Mouse (Mus musculus) midbrain, postnatal 0 days (tissue): ENCODE measurements at regions not wholly inside any gene's neighbourhood (a gene's known extent, or its start where the extent isn't known, plus 50 kb on each side); places are given as distances from the start of the nearest gene placed in this dataset.
A peak's percentile ranks its signal among the peaks of the same experiment; 100 is the strongest.

Source experiments
- ATAC-seq: fragments of 200-750 bp; cut with Nextera tagmentation; 2 replicates; pipeline ENCODE4 v1.8.0; 2017; ENCODE audit warnings: moderate number of reproducible peaks, mild to moderate bottlenecking, moderate TSS enrichment, moderate library complexity; ENCODE audit not compliant: low FRiP score
- DNase-seq: peaks from one replicate; pipeline ENCODE4 v3.0.0-alpha.2; 2015; ENCODE audit warnings: low spot score
- H3K27ac ChIP-seq: fragments of 300-500 bp; sonication (generic); 2 replicates; pipeline ENCODE4 v1.5.1; 2014; ENCODE audit warnings: low read depth, mild to moderate bottlenecking, low read length, mixed read lengths
- H3K27me3 ChIP-seq: fragments of 300-500 bp; sonication (generic); 2 replicates; pipeline ENCODE4 v1.6.1; 2014; ENCODE audit warnings: low read length, control low read depth, mixed read lengths; ENCODE audit not compliant: insufficient read depth
- H3K36me3 ChIP-seq: fragments of 300-500 bp; sonication (generic); 2 replicates; pipeline ENCODE4 v1.6.1; 2014; ENCODE audit warnings: low read length, control low read depth, mixed read lengths; ENCODE audit not compliant: insufficient read depth
- H3K4me1 ChIP-seq: fragments of 300-500 bp; sonication (generic); 2 replicates; pipeline ENCODE4 v1.6.1; 2014; ENCODE audit warnings: mild to moderate bottlenecking, control low read depth, antibody characterized with exemption, low read length, mixed read lengths; ENCODE audit not compliant: insufficient read depth
- H3K4me2 ChIP-seq: fragments of 300-500 bp; sonication (generic); 2 replicates; pipeline ENCODE4 v1.6.1; 2014; ENCODE audit warnings: low read depth, mild to moderate bottlenecking, low read length, mixed read lengths; ENCODE audit not compliant: poor library complexity, severe bottlenecking
- H3K4me3 ChIP-seq: fragments of 300-500 bp; sonication (generic); 2 replicates; pipeline ENCODE4 v1.5.1; 2014; ENCODE audit warnings: low read depth, mild to moderate bottlenecking, low read length, moderate library complexity
- H3K9ac ChIP-seq: fragments of 300-500 bp; sonication (generic); replicated peaks from 2 replicates; pipeline ENCODE4 v1.6.1; 2014; ENCODE audit warnings: mild to moderate bottlenecking, low read length, moderate library complexity, mixed read lengths; ENCODE audit not compliant: poor library complexity, severe bottlenecking
- H3K9me3 ChIP-seq: fragments of 300-500 bp; sonication (generic); 2 replicates; pipeline ENCODE4 v1.6.1; 2016; ENCODE audit warnings: low read length, control low read depth
- CTCF ChIP-seq: IDR thresholded peaks from 2 replicates; pipeline ENCODE4 v1.5.1; 2016; ENCODE audit warnings: antibody characterized with exemption, mild to moderate bottlenecking
- WGBS: fragments of 180-500 bp; shearing (Covaris S2); extraction: QIAGEN DNeasy Blood & Tissue Kit; methylation state at CpG from one replicate; pipeline ENCODE4 v1.1.7; 2014; 5-methylcytosine and 5-hydroxymethylcytosine counted together

- H3K4me2 ChIP-seq: no peak overlapping the region
- DNase-seq: no peak
- TF ChIP-seq CTCF: no peak
- ATAC-seq: no peak
- H3K4me1 ChIP-seq: no peaks in the 10 kb centered on the region
- H3K27ac ChIP-seq: no peak overlapping the region
- 87% methylated on average over 9 of the region's 9 CpGs for WGBS
- H3K4me3 ChIP-seq: no peak overlapping the region
- no peak overlapping the region for H3K9ac ChIP-seq
- no peaks in the 10 kb centered on the region for H3K27me3 ChIP-seq
- no peaks in the 10 kb centered on the region for H3K36me3 ChIP-seq
- no peaks in the 10 kb centered on the region for H3K9me3 ChIP-seq
These were observed 147.6 kb upstream of the Rbms1 start for GRCm38 (mm10) chr2:61110591-61110990.

GRCm38 (mm10) chr2:61109564-61109963 is 146.6 kb upstream of the Rbms1 start:
- no peak for TF ChIP-seq CTCF
- 82% methylated on average over 3 of the region's 3 CpGs for WGBS

GRCm38 (mm10) chr2:61105169-61105568 is 142.2 kb upstream of the Rbms1 start:
- no peaks in the 10 kb centered on the region for H3K9me3 ChIP-seq
- H3K27ac ChIP-seq: no peak overlapping the region
- H3K4me3 ChIP-seq: no peak overlapping the region
- ATAC-seq: no peak
- 89% methylated on average over 6 of the region's 6 CpGs for WGBS
- H3K4me2 ChIP-seq: no peak overlapping the region
- no peaks in the 10 kb centered on the region for H3K4me1 ChIP-seq
- H3K36me3 ChIP-seq: no peaks in the 10 kb centered on the region
- H3K9ac ChIP-seq: no peak overlapping the region
- H3K27me3 ChIP-seq: no peaks in the 10 kb centered on the region
- no peak for TF ChIP-seq CTCF
- no peak for DNase-seq

More at GRCm38 (mm10) chr2:61109564-61109963, 146.6 kb upstream of the Rbms1 start:
- no peaks in the 10 kb centered on the region for H3K27me3 ChIP-seq
- no peak overlapping the region for H3K27ac ChIP-seq
- no peaks in the 10 kb centered on the region for H3K4me1 ChIP-seq
- DNase-seq (no peak), ATAC-seq (no peak)
- no peak overlapping the region for H3K4me3 ChIP-seq
- no peaks in the 10 kb centered on the region for H3K36me3 ChIP-seq
- H3K4me2 ChIP-seq: no peak overlapping the region
- H3K9ac ChIP-seq: no peak overlapping the region
- H3K9me3 ChIP-seq: no peaks in the 10 kb centered on the region

DNA sequence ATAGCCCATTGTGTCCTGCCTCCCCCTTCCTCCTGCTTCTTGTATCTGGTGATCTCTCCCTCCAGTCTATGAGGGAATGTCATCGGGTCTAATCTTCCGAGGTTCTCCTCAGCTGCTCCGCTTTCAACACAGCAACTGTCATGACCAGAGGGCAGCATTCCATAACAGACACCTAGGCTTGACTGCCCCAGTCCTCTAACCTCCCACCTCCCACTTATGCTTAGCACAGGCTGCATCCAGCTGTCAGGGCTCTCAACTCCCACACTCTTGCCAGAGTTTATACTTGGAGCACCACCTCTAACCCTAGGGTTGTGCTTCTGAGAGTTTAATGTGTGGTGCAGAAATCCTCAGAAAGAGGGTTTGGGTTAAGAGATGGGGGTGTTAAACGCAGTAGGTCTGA is 137.9 kb upstream of the Rbms1 start:
- Histone ChIP-seq H3K4me2 (no peak overlapping the region), H3K4me1 (no peaks in the 10 kb centered on the region), H3K4me3 (no peak overlapping the region), H3K36me3 (no peaks in the 10 kb centered on the region), H3K27me3 (no peaks in the 10 kb centered on the region), H3K9ac (no peak overlapping the region), H3K9me3 (no peaks in the 10 kb centered on the region), H3K27ac (no peak overlapping the region)
- no peak for TF ChIP-seq CTCF
- DNase-seq: no peak
- 97% methylated on average over 4 of the region's 4 CpGs for WGBS
- ATAC-seq: no peak

GRCm38 (mm10) chr2:61088501-61088900 is 125.5 kb upstream of the Rbms1 start:
- Histone ChIP-seq H3K27ac (no peak overlapping the region), H3K4me2 (no peak overlapping the region), H3K9me3 (no peaks in the 10 kb centered on the region), H3K36me3 (no peaks in the 10 kb centered on the region), H3K9ac (no peak overlapping the region), H3K4me3 (no peak overlapping the region), H3K27me3 (no peaks in the 10 kb centered on the region), H3K4me1 (no peaks in the 10 kb centered on the region)
- ATAC-seq: no peak
- DNase-seq: peak; percentile 4
- no peak for TF ChIP-seq CTCF

DNA sequence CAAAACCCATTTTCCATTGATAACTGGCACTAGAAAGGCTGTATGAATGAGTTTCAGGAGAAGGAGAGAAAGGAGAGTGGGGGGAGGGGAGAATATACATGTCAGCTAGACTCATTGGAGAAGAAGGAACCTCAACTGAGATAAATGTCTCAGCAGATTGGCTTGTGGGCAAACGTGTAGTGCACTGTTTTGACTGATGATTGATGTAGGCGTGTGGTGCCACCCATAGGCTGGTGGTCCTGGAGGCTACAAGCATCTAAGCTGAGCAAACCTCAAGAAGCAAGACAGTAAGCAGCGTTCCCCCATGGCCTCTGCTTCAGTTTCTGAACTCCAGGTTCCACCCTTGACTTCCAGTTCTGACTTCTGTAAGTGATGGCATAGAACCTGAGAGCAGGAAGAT is 121.8 kb upstream of the Rbms1 start:
- Histone ChIP-seq H3K36me3 (no peaks in the 10 kb centered on the region), H3K27me3 (no peaks in the 10 kb centered on the region), H3K4me2 (no peak overlapping the region), H3K27ac (no peak overlapping the region), H3K4me3 (no peak overlapping the region), H3K4me1 (no peaks in the 10 kb centered on the region), H3K9ac (no peak overlapping the region), H3K9me3 (no peaks in the 10 kb centered on the region)
- TF ChIP-seq CTCF: no peak
- ATAC-seq (no peak), DNase-seq (no peak)
- 77% methylated on average over 3 of the region's 3 CpGs for WGBS

- H3K4me1 ChIP-seq: no peaks in the 10 kb centered on the region
- no peak overlapping the region for H3K4me3 ChIP-seq
- DNase-seq: no peak
- H3K27me3 ChIP-seq: no peaks in the 10 kb centered on the region
- no peaks in the 10 kb centered on the region for H3K9me3 ChIP-seq
- TF ChIP-seq CTCF: no peak
- H3K9ac ChIP-seq: no peak overlapping the region
- no peak overlapping the region for H3K4me2 ChIP-seq
- no peak overlapping the region for H3K27ac ChIP-seq
- WGBS: 89% methylated on average over 1 of the region's 1 CpGs
- ATAC-seq: no peak
- H3K36me3 ChIP-seq: no peaks in the 10 kb centered on the region
These were observed 120.1 kb upstream of the Rbms1 start for GRCm38 (mm10) chr2:61083100-61083499.
